ENCODE assay signal across 9 mouse cellular contexts in the genomic region with DNA sequence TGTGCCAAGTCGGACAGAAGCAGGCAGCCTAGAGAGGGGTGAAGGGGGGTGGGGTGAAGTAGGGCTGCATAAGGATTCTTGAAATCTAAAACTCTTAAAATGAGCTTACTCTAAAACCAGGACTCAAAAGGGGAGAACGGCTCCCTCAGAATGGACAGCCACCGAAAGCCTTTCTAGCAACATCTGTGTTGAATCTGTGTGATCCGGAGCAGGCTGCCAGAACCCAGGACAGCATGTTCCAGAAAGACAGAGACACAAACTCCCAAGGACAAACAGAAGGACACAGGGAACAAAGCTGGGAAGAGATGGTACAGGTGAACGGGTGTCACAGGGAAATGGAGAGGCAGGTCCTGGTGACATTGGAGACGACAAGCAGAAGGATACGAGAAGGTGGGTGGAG. TPM values are rescaled to one million over a fixed set of nuclear protein-coding genes. Genes with fewer than 3 reads are reported as not detected.
DNase-seq lines count a peak whose midpoint lies in the region; ATAC-seq lines count a peak whose summit lies in the region.
"Had no signal": no experiment of that assay in that cellular context is flagged by ENCODE, and none has a peak within 500 bp of the region (broad histone marks: within the 10 kb centered on the region; RNA-seq: fewer than 3 reads in every experiment).

No protein-coding gene starts in this region.

- no peak overlapping the region for H3K9ac ChIP-seq in midbrain, embryonic 12.5 days (replicated peaks)
- 0 out of 2 replicates have a peak overlapping the region, but pooled peaks have one; percentile 7 for H3K9ac ChIP-seq in kidney, embryonic 14.5 days (ENCODE audit: low read depth, low read length)
- no peak overlapping the region for H3K9ac ChIP-seq in stomach, embryonic 16.5 days (ENCODE audit: low read length)
- H3K9ac ChIP-seq: forebrain, postnatal 0 days had no signal

- ATAC-seq in midbrain, embryonic 12.5 days (ENCODE audit: low FRiP score, low read depth) = no peak
- ATAC-seq in kidney, embryonic 14.5 days (ENCODE audit: low FRiP score, low TSS enrichment) = no peak
- ATAC-seq in stomach, embryonic 16.5 days (ENCODE audit: insufficient read depth, low FRiP score) = no peak
- ATAC-seq: forebrain, postnatal 0 days had no signal

- WGBS in midbrain, embryonic 12.5 days = 81% methylated on average over 7 of the region's 7 CpGs
- WGBS in midbrain, embryonic 10.5 days = 89% methylated on average over 7 of the region's 7 CpGs
- 75% methylated on average over 7 of the region's 7 CpGs for WGBS in kidney, embryonic 14.5 days
- WGBS in stomach, embryonic 16.5 days = 69% methylated on average over 7 of the region's 7 CpGs

- no peaks in the 10 kb centered on the region for H3K9me3 ChIP-seq in midbrain, embryonic 12.5 days
- no peaks in the 10 kb centered on the region for H3K9me3 ChIP-seq in midbrain, embryonic 10.5 days (replicated peaks)
- H3K9me3 ChIP-seq in kidney, embryonic 14.5 days (ENCODE audit: control insufficient read depth, low read length) = no peaks in the 10 kb centered on the region
- no peaks in the 10 kb centered on the region for H3K9me3 ChIP-seq in stomach, embryonic 16.5 days (replicated peaks; ENCODE audit: control insufficient read depth, low read length)

- no peak overlapping the region for H3K4me2 ChIP-seq in midbrain, embryonic 12.5 days (replicated peaks)
- H3K4me2 ChIP-seq in kidney, embryonic 14.5 days (replicated peaks; ENCODE audit: low read depth, low read length) = no peak overlapping the region
- no peak overlapping the region for H3K4me2 ChIP-seq in stomach, embryonic 16.5 days (ENCODE audit: low read depth, low read length)

- peaks cover 73% of the 10 kb centered on the region for H3K4me1 ChIP-seq in midbrain, embryonic 12.5 days
- peaks cover 71% of the 10 kb centered on the region for H3K4me1 ChIP-seq in midbrain, embryonic 10.5 days
- peaks cover 62% of the 10 kb centered on the region for H3K4me1 ChIP-seq in kidney, embryonic 14.5 days (ENCODE audit: control insufficient read depth, insufficient read depth, low read length)
- peaks cover 77% of the 10 kb centered on the region for H3K4me1 ChIP-seq in stomach, embryonic 16.5 days (ENCODE audit: control insufficient read depth, insufficient read depth, low read length)

- no peak overlapping the region for H3K4me3 ChIP-seq in midbrain, embryonic 12.5 days
- H3K4me3 ChIP-seq in midbrain, embryonic 10.5 days = no peak overlapping the region
- no peak overlapping the region for H3K4me3 ChIP-seq in kidney, embryonic 14.5 days (ENCODE audit: low read length)
- no peak overlapping the region for H3K4me3 ChIP-seq in stomach, embryonic 16.5 days (replicated peaks; ENCODE audit: low read length)

- H3K27ac ChIP-seq in midbrain, embryonic 12.5 days (replicated peaks) = peak overlapping the region; percentile 94; the same call in 1 of the 2 replicates
- H3K27ac ChIP-seq in midbrain, embryonic 10.5 days (replicated peaks) = no peak overlapping the region
- peak overlapping the region; percentile 96; the same call in 1 of the 2 replicates for H3K27ac ChIP-seq in kidney, embryonic 14.5 days (ENCODE audit: low read depth, low read length)
- H3K27ac ChIP-seq in stomach, embryonic 16.5 days (ENCODE audit: low read length) = peak overlapping the region; percentile 94; the same call in 1 of the 2 replicates

- peaks cover 28% of the 10 kb centered on the region for H3K36me3 ChIP-seq in midbrain, embryonic 12.5 days
- H3K36me3 ChIP-seq in midbrain, embryonic 10.5 days = peaks cover 75% of the 10 kb centered on the region
- H3K36me3 ChIP-seq in kidney, embryonic 14.5 days (ENCODE audit: control insufficient read depth, insufficient read depth, low read length) = peaks cover 33% of the 10 kb centered on the region
- no peaks in the 10 kb centered on the region for H3K36me3 ChIP-seq in stomach, embryonic 16.5 days (ENCODE audit: control insufficient read depth, insufficient read depth, low read length)

- H3K27me3 ChIP-seq in midbrain, embryonic 12.5 days = no peaks in the 10 kb centered on the region
- H3K27me3 ChIP-seq in midbrain, embryonic 10.5 days (ENCODE audit: low read depth, poor library complexity, severe bottlenecking) = no peaks in the 10 kb centered on the region
- no peaks in the 10 kb centered on the region for H3K27me3 ChIP-seq in kidney, embryonic 14.5 days (ENCODE audit: control insufficient read depth, insufficient read depth, low read length)
- H3K27me3 ChIP-seq in stomach, embryonic 16.5 days (ENCODE audit: control insufficient read depth, insufficient read depth, low read length) = no peaks in the 10 kb centered on the region

- peak; percentile 48 for DNase-seq in cerebellum, adult 11-12 months
- DNase-seq in cerebellum, postnatal 10 days = no peak
- DNase-seq in midbrain, embryonic 10.5 days (ENCODE audit: low spot score) = no peak
- DNase-seq in MN1 (ENCODE audit: low spot score) = no peak
- no peak for DNase-seq in c-Kit-positive CD71-positive TER-119-positive erythroid progenitor cells, embryonic 14.5 days (ENCODE audit: low spot score)
- DNase-seq: forebrain, postnatal 0 days had no signal

RNA-seq across cellular contexts. Expression of a gene that starts 25.6 kb away (rescaled TPM):
- polyA plus RNA-seq in midbrain, embryonic 12.5 days (2016; fragmentation: Nextera tagmentation; extraction: Ambion mirVana) = 70.6 and 71.2 TPM in 2 replicates
- polyA plus RNA-seq in midbrain, embryonic 10.5 days (2016; fragmentation: Nextera tagmentation; extraction: Ambion mirVana) = 61.4 and 63.3 TPM in 2 replicates
- polyA plus RNA-seq in kidney, embryonic 14.5 days (2014; fragmentation: Nextera tagmentation; extraction: Ambion mirVana) = 44.3 and 61.1 TPM in 2 replicates
- polyA plus RNA-seq in stomach, embryonic 16.5 days (2015; fragmentation: Nextera tagmentation; extraction: Ambion mirVana) = 45.1 and 45.3 TPM in 2 replicates
